In genomic region chr2:180306423-180307168, GRCm38 (mm10) we compare ENCODE assay signal across 11 mouse cellular contexts. TPM values are rescaled to one million over a fixed set of nuclear protein-coding genes. Genes with fewer than 3 reads are reported as not detected.
DNase-seq lines count a peak whose midpoint lies in the region; ATAC-seq and TF ChIP-seq lines count a peak whose summit lies in the region.
"Had no signal": no experiment of that assay in that cellular context is flagged by ENCODE, and none has a peak within 500 bp of the region (broad histone marks: within the 10 kb centered on the region; RNA-seq: fewer than 3 reads in every experiment).

No protein-coding gene starts in this region.

- H3K27ac ChIP-seq in intestine, embryonic 15.5 days = no peak overlapping the region
- no peak overlapping the region for H3K27ac ChIP-seq in intestine, postnatal 0 days (ENCODE audit: low read depth, low read length)
- H3K27ac ChIP-seq: forebrain, embryonic 12.5 days had no signal

- H3K4me2 ChIP-seq in intestine, embryonic 15.5 days (replicated peaks) = no peak overlapping the region
- H3K4me2 ChIP-seq in intestine, postnatal 0 days (replicated peaks; ENCODE audit: low read depth) = no peak overlapping the region
- H3K4me2 ChIP-seq: forebrain, embryonic 12.5 days had no signal

- ATAC-seq in intestine, embryonic 15.5 days = peak; percentile 27; the same call in 1 of the 2 replicates
- ATAC-seq in intestine, postnatal 0 days = no peak

- H3K36me3 ChIP-seq in intestine, embryonic 15.5 days = no peaks in the 10 kb centered on the region
- no peaks in the 10 kb centered on the region for H3K36me3 ChIP-seq in intestine, postnatal 0 days (ENCODE audit: control insufficient read depth, insufficient read depth)
- H3K36me3 ChIP-seq: forebrain, embryonic 12.5 days had no signal

- no peak overlapping the region for H3K9ac ChIP-seq in intestine, embryonic 15.5 days
- no peak overlapping the region for H3K9ac ChIP-seq in intestine, postnatal 0 days (ENCODE audit: low read depth, low read length)
- H3K9ac ChIP-seq: forebrain, embryonic 12.5 days had no signal

- no peaks in the 10 kb centered on the region for H3K27me3 ChIP-seq in intestine, embryonic 15.5 days (replicated peaks)
- H3K27me3 ChIP-seq in intestine, postnatal 0 days (replicated peaks; ENCODE audit: control insufficient read depth, insufficient read depth, low read length) = no peaks in the 10 kb centered on the region
- H3K27me3 ChIP-seq: forebrain, embryonic 12.5 days had no signal

- H3K4me1 ChIP-seq in intestine, embryonic 15.5 days (replicated peaks) = peaks cover 6% of the 10 kb centered on the region; the same call in 1 of the 2 replicates
- H3K4me1 ChIP-seq in intestine, postnatal 0 days (replicated peaks; ENCODE audit: control insufficient read depth, insufficient read depth, low read length) = no peaks in the 10 kb centered on the region
- H3K4me1 ChIP-seq: forebrain, embryonic 12.5 days had no signal

- TF ChIP-seq CTCF in intestine, postnatal 0 days (IDR thresholded peaks at IDR 0.05; ENCODE audit: low read depth) = no peak

- WGBS in intestine, embryonic 15.5 days = 49% methylated on average over 8 of the region's 8 CpGs
- 68% methylated on average over 8 of the region's 8 CpGs for WGBS in intestine, postnatal 0 days

- peak; percentile 37 for DNase-seq in adipocyte (ENCODE audit: low spot score)
- DNase-seq in gastrocnemius, postnatal 10 days = peak; percentile 60
- DNase-seq in lung, postnatal 10 days = peak; percentile 90
- no peak for DNase-seq in kidney, adult 11 months
- DNase-seq in adrenal gland, postnatal 36 days = no peak
- no peak for DNase-seq in spleen, postnatal 14 days (ENCODE audit: low spot score in 2 of 2)

- H3K4me3 ChIP-seq in intestine, embryonic 15.5 days (replicated peaks) = no peak overlapping the region
- H3K4me3 ChIP-seq in intestine, postnatal 0 days (ENCODE audit: low read depth, low read length) = no peak overlapping the region
- H3K4me3 ChIP-seq: forebrain, embryonic 12.5 days; myocyte had no signal

- H3K9me3 ChIP-seq in intestine, embryonic 15.5 days = no peaks in the 10 kb centered on the region
- no peaks in the 10 kb centered on the region for H3K9me3 ChIP-seq in intestine, postnatal 0 days (ENCODE audit: control insufficient read depth)
- H3K9me3 ChIP-seq: forebrain, embryonic 12.5 days had no signal

RNA-seq across cellular contexts. Expression of gene Rbbp8nl, which starts 16.9 kb away (rescaled TPM):
- polyA plus RNA-seq in intestine, embryonic 15.5 days (2015; fragmentation: Nextera tagmentation; extraction: Ambion mirVana) = 2.8 and 3.8 TPM in 2 replicates
- 0.18 and 0.25 TPM in 2 replicates for polyA plus RNA-seq in intestine, postnatal 0 days (2015; fragmentation: Nextera tagmentation; extraction: Ambion mirVana)
- not detected for total RNA-seq in gastrocnemius, postnatal 10 days (2021)
- not detected for total RNA-seq in adrenal gland, postnatal 36 days (2021)
- total RNA-seq: left cerebral cortex, adult 8-10 months had no signal
- polyA plus RNA-seq: myocyte had no signal

RNA-seq across cellular contexts. Expression of gene Gata5, which starts 27.9 kb away (rescaled TPM):
- polyA plus RNA-seq in intestine, embryonic 15.5 days (2015; fragmentation: Nextera tagmentation; extraction: Ambion mirVana) = 8.6 and 8.8 TPM in 2 replicates
- polyA plus RNA-seq in intestine, postnatal 0 days (2015; fragmentation: Nextera tagmentation; extraction: Ambion mirVana) = 20.9 and 23.9 TPM in 2 replicates
- total RNA-seq in gastrocnemius, postnatal 10 days (2021) = not detected
- under 1 TPM in 1 of 2 experiments, not detected in 1; 0.10 TPM for total RNA-seq in adrenal gland, postnatal 36 days (2021)
- total RNA-seq: left cerebral cortex, adult 8-10 months had no signal
- polyA plus RNA-seq: forebrain, embryonic 12.5 days; myocyte had no signal

RNA-seq across cellular contexts. Expression of gene Cables2, which starts 33.3 kb away (rescaled TPM):
- 11.4 and 12.7 TPM in 2 replicates for polyA plus RNA-seq in intestine, embryonic 15.5 days (2015; fragmentation: Nextera tagmentation; extraction: Ambion mirVana)
- 8.2 and 8.4 TPM in 2 replicates for polyA plus RNA-seq in intestine, postnatal 0 days (2015; fragmentation: Nextera tagmentation; extraction: Ambion mirVana)
- 10 to 100 TPM in 1 of 2 experiments, 1 to 10 TPM in 1; 9.3 to 10.3 TPM for total RNA-seq in gastrocnemius, postnatal 10 days (2021)
- 10 to 100 TPM; 14.0 to 14.2 TPM for total RNA-seq in adrenal gland, postnatal 36 days (2021)

RNA-seq across cellular contexts. Expression of gene Rps21, which starts 49.4 kb away (rescaled TPM):
- polyA plus RNA-seq in intestine, embryonic 15.5 days (2015; fragmentation: Nextera tagmentation; extraction: Ambion mirVana) = 577 and 672 TPM in 2 replicates
- polyA plus RNA-seq in intestine, postnatal 0 days (2015; fragmentation: Nextera tagmentation; extraction: Ambion mirVana) = 442 and 454 TPM in 2 replicates
- total RNA-seq in gastrocnemius, postnatal 10 days (2021) = 100 to 1,000 TPM; 545 to 616 TPM
- total RNA-seq in adrenal gland, postnatal 36 days (2021) = 100 to 1,000 TPM; 736 to 838 TPM

Comparison
In these comparisons a context has a peak if more than half of its experiments do, and no peak if none do; other contexts are left out.
1. DNase-seq: peak in adipocyte (single experiment), gastrocnemius, postnatal 10 days (single experiment) and lung, postnatal 10 days (single experiment); none in kidney, adult 11 months (single experiment), adrenal gland, postnatal 36 days (0 of 2) and spleen, postnatal 14 days (0 of 2).